Mouse (Mus musculus) lung, adult 2 months (tissue): ENCODE results near the gene Polr2h.

Experiments
- CTCF ChIP-seq: fragments of 200-500 bp; IDR thresholded peaks from 2 replicates; pipeline ENCODE4 v1.5.1; 2011; ENCODE audit warnings: mild to moderate bottlenecking, low read length, control low read depth; ENCODE audit not compliant: insufficient read depth
- POLR2A ChIP-seq: fragments of 200-500 bp; IDR thresholded peaks from 2 replicates; pipeline ENCODE4 v1.6.1; 2011; ENCODE audit warnings: low read depth, mild to moderate bottlenecking, control low read depth, low read length, borderline replicate concordance; ENCODE audit errors: extremely low read depth

- TF ChIP-seq POLR2A (no peak), CTCF (no peak)
These were observed 12.8 kb downstream of the Polr2h start for GRCm38 (mm10) chr16:20730293-20730711.
